Mouse (Mus musculus) spleen, postnatal 10 days (tissue): ENCODE data around the gene Map3k3.
"Not testable (repeated sequence)": the region's sequence is repeated elsewhere in the genome, so short reads cannot be mapped to it uniquely, and the experiment has no call there.

Experiments
- DNase-seq, 2 experiments: peaks; one replicate each; pipeline ENCODE4 v3.0.0; 2021 to 2022; ENCODE audit warnings: low spot score in 2 of 2

Gene Map3k3

GRCm38 (mm10) chr11:106076321-106076720 lies 8.1 kb upstream of the Map3k3 start:
- peak; percentile 71 to 90 for DNase-seq

GRCm38 (mm10) chr11:106084911-106085561 lies 623 bp downstream of the Map3k3 start:
- peak; percentile 69 to 78 for DNase-seq

DNA sequence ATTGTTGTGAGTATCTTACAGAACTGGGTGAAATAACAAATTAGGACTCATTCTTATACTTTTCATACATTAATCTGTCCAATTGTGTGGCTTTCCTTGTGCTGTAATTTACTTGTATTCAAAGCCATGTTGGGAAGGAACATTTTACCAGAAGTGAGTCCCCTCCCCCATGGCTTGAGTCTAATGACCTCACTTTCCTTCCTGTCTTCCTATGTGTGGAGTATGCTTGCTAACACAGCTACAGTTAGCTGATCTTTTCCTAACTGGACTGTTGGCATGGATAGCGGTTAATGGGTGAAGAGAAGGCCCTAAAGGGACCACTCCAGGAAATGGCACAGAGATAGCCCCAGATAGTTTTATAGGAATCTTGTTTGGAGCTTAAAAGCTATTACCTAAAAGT lies 13.8 kb downstream of the Map3k3 start:
- DNase-seq, result no peak

DNA sequence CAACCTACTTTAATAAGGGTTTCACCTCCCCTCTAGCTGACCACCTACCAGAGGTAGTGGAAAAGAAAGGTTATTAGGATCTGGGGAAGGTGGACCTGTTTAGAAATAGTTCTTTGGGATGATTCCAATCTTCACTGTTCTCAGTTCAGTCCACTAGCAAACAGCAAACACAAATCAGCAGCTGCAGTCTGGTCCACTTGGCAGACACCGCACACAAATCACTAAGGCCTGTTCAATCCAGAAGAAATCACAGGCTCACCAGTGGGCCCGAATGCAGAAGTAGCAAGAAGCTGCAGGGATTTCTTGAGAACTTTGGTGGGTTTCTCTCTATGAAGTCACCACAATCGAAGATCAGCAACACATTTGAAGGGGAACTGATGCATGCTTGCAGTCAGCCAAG lies 18.5 kb downstream of the Map3k3 start:
- no peak for DNase-seq

GRCm38 (mm10) chr11:106106047-106106587 lies 21.7 kb downstream of the Map3k3 start:
- DNase-seq, result peak; percentile 9 to 58

DNA sequence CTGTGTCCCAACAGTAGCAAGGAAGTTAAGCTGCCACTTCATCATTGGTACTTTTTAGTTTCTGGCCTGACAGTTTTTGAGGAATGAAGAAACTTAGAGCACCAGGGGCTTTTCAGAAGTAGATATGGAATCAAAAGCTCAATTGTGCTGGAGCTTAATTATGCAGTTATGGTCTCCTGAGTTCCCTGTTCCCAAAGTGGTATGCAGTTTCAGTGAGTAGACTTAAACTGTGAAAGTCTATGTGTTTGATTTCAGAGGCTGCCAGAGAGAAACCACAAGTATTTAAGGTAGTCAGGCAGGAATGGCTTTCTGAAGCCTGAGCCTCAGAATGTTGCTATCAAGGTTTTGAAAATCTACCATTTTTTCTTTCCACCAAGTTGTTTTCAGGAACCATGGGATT lies 27.3 kb downstream of the Map3k3 start:
- DNase-seq, result no peak

DNA sequence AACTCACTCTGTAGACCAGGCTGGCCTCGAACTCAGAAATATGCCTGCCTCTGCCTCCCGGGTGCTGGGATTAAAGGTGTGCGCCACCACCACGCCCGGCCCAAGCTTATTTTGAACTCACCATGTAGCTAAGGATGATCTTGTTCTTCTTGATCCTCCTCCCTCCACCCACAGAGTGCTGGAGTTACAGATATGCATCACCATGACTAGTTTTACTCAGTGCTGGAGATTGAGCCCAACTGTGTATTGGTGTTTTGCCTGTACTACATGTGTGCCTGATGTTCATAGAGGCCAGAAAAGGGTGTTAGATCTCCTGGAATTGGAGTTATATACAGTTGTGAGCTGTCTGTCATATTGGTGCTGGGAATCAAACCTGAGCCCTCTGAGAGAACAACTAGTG lies 37.8 kb downstream of the Map3k3 start:
- no peak for DNase-seq

DNA sequence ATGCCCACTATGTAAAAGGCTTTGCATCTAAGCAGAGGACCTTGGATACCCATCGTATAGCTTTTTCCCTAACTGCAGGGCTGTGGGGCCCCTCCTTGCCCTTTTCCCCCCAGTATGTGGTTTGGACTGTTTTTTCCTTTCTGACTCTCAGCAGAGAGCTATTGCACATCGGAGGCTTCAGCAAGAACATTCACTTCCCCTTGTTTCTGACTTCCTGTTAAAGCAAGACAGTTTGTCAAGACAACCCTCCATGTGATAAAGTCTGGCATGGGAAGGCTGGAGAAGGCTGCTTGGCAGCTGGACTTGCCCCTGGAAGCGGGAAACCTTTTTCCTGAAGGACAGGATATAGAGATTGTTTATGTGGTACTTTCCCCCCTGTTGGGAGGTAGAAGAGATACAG lies 38.3 kb downstream of the Map3k3 start:
- peak; percentile 12 to 46 for DNase-seq

DNA sequence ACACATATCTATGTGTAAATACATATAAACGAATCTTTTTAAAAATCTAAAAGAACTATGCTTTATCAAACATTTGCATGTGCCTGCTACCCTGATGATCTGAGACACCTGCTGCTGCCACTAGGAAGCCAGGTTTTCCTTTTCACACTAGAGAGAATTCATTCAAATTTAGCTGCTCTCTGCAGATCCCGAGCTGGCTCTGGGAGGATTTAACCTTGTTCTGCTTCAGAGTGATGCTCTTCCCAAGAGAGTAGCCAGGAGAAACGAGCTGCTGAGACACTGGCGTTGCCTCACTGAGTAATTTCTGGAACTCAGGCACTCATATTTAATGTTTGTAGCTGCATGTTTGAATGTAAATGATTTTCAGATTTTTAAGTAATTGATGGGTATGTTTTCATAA lies 40.4 kb downstream of the Map3k3 start:
- no peak for DNase-seq

- DNase-seq, result no peak
These were observed 41.4 kb downstream of the Map3k3 start for GRCm38 (mm10) chr11:106125827-106126226.

- DNase-seq, result not testable (repeated sequence)
These were observed 42.4 kb downstream of the Map3k3 start for GRCm38 (mm10) chr11:106126727-106127373.

DNA sequence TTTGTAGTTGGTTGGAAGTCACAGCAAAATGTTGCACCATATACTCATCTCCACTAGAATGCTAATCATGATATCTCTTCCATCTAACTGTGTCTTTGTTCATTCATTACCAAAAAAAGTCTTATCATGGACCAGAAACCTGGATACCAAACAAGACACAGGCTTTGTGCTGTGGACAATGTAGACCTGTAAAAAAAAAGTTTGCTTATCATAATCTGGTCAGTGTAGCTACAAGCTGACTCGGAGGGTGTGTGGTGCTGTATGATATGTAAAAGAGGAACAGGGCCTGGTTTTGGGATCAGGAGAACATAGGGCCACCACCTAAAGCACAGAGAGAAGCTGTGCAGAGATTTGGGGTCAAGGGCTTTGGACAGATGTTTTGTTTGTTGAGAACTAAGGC lies 45.1 kb downstream of the Map3k3 start:
- no peak for DNase-seq

- no peak for DNase-seq
These were observed 48.1 kb downstream of the Map3k3 start for GRCm38 (mm10) chr11:106132516-106132915.

- DNase-seq, result peak; percentile 17 to 65
These were observed 50.4 kb downstream of the Map3k3 start for GRCm38 (mm10) chr11:106134580-106135528.

DNA sequence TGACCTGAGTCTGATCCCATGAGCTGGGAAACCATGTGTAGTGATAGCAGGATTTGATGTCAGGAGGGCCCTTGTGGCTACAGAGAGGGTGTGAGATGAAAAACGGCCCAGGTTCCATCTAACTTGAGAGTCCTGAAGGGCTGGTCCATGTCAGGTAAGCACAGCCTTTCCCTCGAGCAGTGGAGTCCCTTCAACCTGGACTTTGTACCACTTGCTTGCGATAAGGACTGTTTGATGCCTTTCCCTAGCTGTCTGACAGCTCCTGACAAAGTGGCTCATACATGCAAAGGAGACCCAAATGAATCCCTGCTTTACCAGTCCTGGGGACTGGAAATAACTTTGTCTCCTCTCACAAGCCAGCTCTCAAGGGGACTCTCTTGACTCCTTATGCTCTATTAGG lies 66.8 kb downstream of the Map3k3 start:
- DNase-seq, result no peak

DNA sequence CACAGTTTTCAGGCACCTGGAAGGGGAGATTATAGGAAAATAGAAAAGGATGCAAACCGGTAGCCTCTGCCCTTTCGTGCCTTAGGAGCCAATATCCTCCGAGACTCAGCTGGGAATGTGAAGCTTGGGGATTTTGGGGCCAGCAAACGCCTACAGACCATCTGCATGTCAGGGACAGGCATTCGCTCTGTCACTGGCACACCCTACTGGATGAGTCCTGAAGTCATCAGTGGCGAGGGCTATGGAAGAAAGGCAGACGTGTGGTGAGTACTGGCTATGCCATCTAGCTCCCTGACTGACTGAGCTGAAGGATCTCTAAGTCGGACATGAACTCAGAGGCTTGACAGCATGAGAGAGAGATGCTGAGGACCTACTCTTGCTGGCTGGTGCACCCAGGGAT lies 67.7 kb downstream of the Map3k3 start:
- peak in 1 of 2 experiments; percentile 10 for DNase-seq

- DNase-seq, result no peak
These were observed 69.7 kb downstream of the Map3k3 start for GRCm38 (mm10) chr11:106154091-106154490.

DNA sequence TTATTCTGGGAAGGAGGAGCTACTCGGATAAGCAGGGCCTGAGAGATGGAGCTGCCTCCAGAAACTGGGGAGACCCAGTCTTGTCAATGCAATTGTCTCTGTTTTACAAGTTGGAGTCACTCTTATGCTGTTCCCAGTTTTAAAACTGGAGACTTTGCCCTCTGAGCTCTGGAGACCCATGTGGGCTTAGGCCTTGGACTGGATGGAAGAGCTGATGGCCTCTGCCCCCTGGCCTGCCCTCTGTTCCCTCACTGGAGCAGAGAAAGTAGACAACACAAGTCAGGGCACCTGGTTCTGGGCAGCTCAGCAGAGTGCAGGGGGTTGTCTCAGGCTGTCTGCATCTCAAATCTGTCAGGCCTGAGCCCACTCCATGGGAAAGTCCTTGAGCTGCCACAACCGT lies 70.4 kb downstream of the Map3k3 start:
- peak in 1 of 2 experiments; percentile 18 for DNase-seq

GRCm38 (mm10) chr11:106155761-106156160 lies 71.3 kb downstream of the Map3k3 start:
- DNase-seq, result peak in 1 of 2 experiments; percentile 12

DNA sequence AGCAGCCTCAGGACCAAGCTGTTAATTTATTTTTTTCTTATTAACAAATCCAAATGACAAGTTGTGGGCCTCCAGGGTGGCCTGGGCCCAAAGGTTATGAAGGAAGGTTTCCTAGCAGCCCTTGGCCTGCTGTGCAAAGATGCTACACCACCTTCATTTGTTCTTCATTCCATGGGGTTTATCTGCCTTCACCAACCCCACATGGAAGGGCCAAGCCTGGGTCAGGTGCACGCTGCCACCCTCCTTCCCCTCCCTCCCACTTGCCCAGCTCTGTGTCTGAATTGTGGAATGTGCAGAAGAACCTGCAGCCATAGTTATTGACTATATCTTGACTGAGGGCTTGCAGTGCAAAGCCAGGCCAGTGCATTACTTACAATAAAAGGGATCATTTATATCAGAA lies 71.8 kb downstream of the Map3k3 start:
- peak in 1 of 2 experiments; percentile 15 for DNase-seq

- no peak for DNase-seq
These were observed 72.7 kb downstream of the Map3k3 start for GRCm38 (mm10) chr11:106157154-106157553.
